Mouse (Mus musculus) brown adipose tissue, adult 24 weeks (tissue): ENCODE results near the gene Pfdn4. TPM values are rescaled to one million over a fixed set of nuclear protein-coding genes. Genes with fewer than 3 reads are reported as not detected.
"Not testable (repeated sequence)": the region's sequence is repeated elsewhere in the genome, so short reads cannot be mapped to it uniquely, and the experiment has no call there.

ENCODE experiments used
- H3K27ac ChIP-seq: fragments of 200-500 bp; replicated peaks from 2 replicates; pipeline ENCODE4 v1.5.1; 2012; ENCODE audit warnings: low read depth, mild to moderate bottlenecking, low read length
- H3K4me1 ChIP-seq: fragments of 200-500 bp; 2 replicates; pipeline ENCODE4 v1.6.1; 2012; ENCODE audit warnings: low read length, mixed read lengths; ENCODE audit not compliant: control insufficient read depth, insufficient read depth, insufficient read length
- H3K4me3 ChIP-seq: fragments of 200-500 bp; 2 replicates; pipeline ENCODE4 v1.5.1; 2012; ENCODE audit warnings: low read depth, mild to moderate bottlenecking, low read length, moderate library complexity; ENCODE audit not compliant: insufficient read depth
- polyA plus RNA-seq: library from polyadenylated mRNA; stranded (reverse); fragments of >200 nt; gene quantifications from 2 replicates; pipeline ENCODE4 v1.2.4, GENCODE M21; 2012; ENCODE audit not compliant: missing spikeins, insufficient read depth, insufficient read length

Pfdn4 gene
- polyA plus RNA-seq, result 54.8 and 69.2 TPM in 2 replicates

GRCm38 (mm10) chr2:170496154-170496930, at the start of gene Pfdn4:
Gene Pfdn4, plus strand, starts transcription at chr2:170496428.
- Histone ChIP-seq H3K4me1 (no peaks in the 10 kb centered on the region), H3K27ac (no peak within 1 kb of the TSS), H3K4me3 (no peak within 1 kb of the TSS)

- Histone ChIP-seq H3K4me3 (no peak overlapping the region), H3K4me1 (no peaks in the 10 kb centered on the region), H3K27ac (no peak overlapping the region)
These were observed 49.3 kb upstream of the Pfdn4 start for GRCm38 (mm10) chr2:170446843-170447383.

DNA sequence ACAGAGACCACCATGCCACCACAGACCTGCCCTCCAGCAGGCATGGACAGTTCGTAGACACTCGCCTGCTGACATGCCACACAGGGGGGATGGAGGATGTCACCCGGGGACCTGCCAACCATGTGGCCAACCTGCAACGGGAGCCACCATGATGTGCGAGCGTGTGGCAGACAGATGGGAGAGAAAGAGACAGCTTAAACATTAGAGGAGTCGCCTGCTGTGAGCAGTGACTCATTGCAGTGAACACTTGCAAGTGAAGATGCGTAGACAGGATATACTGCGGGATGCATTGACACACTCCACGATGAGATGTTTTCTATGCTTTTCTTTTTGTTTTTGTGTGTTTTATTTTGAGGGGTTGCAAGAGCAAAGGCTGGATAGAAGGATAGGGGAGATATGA, 48.6 kb upstream of the Pfdn4 start:
- H3K27ac ChIP-seq, result no peak overlapping the region
- no peaks in the 10 kb centered on the region for H3K4me1 ChIP-seq
- H3K4me3 ChIP-seq, result no peak overlapping the region

- H3K27ac ChIP-seq, result no peak overlapping the region
- no peaks in the 10 kb centered on the region for H3K4me1 ChIP-seq
- no peak overlapping the region for H3K4me3 ChIP-seq
These were observed 45.3 kb upstream of the Pfdn4 start for GRCm38 (mm10) chr2:170450933-170451332.

DNA sequence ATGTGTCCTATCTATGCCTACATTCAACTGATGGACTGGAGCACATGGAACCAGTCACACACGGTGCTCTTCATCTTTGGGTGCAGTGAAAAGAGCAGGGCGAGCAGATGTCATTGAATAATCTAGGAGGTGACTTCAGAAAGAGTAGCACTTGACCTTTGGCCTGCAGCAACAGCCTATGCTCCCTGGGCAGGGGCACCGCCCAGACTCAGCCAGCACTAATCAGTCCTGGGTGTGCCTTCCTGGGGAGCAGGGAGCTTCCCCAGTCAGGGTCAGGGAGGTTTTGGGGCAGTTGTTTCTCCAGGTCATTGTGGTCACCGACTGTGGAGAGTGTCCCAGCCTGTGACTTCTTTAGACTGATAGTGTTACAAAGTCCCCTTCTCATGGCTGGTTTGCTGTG, 42.4 kb upstream of the Pfdn4 start:
- H3K27ac ChIP-seq, H3K4me1 ChIP-seq, H3K4me3 ChIP-seq: not testable (repeated sequence)

DNA sequence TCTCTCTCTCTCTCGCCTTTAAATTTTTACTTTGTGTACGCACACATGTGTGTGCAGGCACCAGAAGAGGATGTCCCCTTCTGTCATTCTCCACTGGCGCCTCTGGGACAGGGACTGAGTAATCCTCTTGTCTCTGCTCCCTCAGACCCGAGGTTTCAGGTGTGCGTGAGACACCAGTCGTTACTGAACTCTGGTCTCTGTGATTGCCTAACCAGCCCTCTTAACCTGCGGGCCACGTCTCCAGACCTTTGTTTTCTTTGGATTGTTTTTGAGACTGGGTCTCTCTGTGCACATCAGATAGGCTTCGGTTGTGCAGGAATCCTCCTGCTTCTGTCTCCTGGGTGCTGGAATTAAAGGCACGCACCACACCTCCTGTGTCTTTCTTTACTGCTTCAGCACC, 37.0 kb upstream of the Pfdn4 start:
- Histone ChIP-seq H3K4me1 (no peaks in the 10 kb centered on the region), H3K27ac (no peak overlapping the region), H3K4me3 (no peak overlapping the region)

DNA sequence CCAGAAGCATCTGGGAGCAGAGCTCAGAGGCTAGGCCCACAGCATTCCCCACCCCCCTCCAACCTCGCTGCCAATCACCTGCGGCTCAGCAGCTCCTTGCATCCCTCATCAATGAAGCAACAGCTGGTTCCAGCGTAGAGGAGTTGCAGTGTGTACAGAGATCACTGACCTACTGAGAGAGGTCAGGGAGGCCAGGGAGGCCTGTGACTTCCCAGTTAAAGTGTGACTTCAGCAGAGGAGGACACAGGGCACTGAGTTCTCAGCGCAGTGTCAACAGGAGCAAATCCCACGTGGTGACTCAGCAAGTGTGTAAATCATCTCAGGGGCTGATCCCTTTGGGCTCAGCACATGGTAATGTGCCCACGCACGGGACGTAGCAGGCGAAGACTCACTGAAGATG, 36.4 kb upstream of the Pfdn4 start:
- Histone ChIP-seq H3K27ac (no peak overlapping the region), H3K4me3 (no peak overlapping the region), H3K4me1 (no peaks in the 10 kb centered on the region)

DNA sequence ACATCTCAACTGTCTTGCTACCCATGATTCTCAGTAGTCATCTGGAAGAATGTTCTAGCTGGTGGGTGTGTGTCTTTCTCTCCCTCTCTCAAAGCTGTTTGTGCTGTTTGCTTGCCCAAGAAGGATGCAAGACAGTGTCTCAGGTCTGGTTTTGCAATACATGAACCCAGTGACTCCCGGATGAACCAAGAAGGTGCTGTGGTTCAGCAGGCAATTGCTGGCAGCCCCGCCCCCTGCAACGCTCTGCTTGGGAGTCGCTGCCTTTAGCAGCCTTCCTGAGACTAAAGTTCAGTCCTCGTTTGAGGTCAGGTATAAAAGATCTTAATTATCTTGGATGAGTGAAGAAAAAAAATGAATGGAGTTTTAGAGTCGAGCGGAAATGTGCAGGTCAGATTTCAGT, 34.6 kb upstream of the Pfdn4 start:
- no peak overlapping the region for H3K27ac ChIP-seq
- H3K4me3 ChIP-seq, result no peak overlapping the region
- no peaks in the 10 kb centered on the region for H3K4me1 ChIP-seq

DNA sequence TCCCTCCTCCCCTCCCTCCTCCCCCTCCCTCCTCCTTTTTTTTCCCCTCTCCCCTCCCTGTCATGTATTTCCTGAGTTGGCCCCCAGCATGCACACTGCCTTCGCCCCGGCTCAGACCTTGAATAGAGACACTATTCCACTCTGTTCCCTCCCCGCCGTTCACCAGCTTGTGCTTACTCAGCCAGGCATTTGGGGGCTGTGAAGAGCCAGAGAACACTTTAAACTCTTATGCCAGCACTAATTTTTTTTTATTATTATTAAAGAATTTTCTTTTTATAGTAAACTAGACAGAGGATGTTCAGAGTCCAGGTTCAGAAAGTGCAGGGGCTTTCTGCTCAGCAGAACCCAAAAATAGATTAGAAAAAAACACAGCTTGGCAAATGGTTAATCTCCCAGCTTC, 31.4 kb upstream of the Pfdn4 start:
- Histone ChIP-seq H3K27ac (no peak overlapping the region), H3K4me3 (no peak overlapping the region), H3K4me1 (no peaks in the 10 kb centered on the region)

- H3K27ac ChIP-seq, result no peak overlapping the region
- no peak overlapping the region for H3K4me3 ChIP-seq
- no peaks in the 10 kb centered on the region for H3K4me1 ChIP-seq
These were observed 28.2 kb upstream of the Pfdn4 start for GRCm38 (mm10) chr2:170468009-170468408.

- Histone ChIP-seq H3K4me3 (no peak overlapping the region), H3K27ac (no peak overlapping the region), H3K4me1 (no peaks in the 10 kb centered on the region)
These were observed 26.5 kb upstream of the Pfdn4 start for GRCm38 (mm10) chr2:170469616-170470308.

- Histone ChIP-seq H3K4me1 (no peaks in the 10 kb centered on the region), H3K27ac (no peak overlapping the region)
These were observed 25.6 kb upstream of the Pfdn4 start for GRCm38 (mm10) chr2:170470591-170470990.

DNA sequence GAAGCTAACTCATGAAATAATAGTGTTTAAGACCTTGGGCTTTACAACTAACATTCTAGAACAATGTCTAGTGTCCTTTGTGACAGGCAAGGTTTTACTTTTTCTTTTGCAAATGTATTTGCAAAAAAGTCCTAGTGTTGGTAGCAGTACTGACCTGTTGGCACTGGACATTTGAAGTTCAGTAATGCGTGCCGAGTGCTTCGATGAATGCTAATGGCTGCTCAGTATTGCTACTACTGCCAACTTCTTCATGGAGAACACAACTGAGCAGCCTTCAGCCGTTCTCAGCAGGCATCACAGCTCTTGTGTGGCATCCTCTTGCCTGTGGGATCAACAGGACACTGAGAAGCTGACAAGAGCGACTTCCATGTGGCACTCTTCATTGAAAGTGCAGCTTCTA, 22.1 kb upstream of the Pfdn4 start:
- H3K4me3 ChIP-seq, result no peak overlapping the region
- H3K4me1 ChIP-seq, result no peaks in the 10 kb centered on the region
- no peak overlapping the region for H3K27ac ChIP-seq

More at GRCm38 (mm10) chr2:170470591-170470990, 25.6 kb upstream of the Pfdn4 start:
- no peak overlapping the region for H3K4me3 ChIP-seq

DNA sequence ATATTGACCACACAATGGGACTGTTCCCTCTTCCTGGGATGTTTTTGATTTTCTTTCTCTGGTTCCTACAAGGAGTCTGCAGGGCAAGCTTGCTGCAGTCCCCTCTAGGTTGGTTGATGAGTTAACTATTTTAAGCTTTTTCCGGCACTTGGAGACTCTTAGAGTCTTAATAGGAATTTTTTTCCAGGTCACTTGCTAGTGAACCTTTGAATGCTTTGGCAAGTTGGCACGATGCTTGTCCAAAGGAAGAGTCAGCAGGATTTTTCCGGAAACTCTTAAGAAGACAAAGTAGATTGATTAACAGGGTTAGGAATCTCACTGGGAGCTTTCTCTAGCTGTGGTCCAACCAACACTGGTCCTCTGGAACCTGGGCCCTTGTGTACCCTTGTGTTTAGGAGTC, 21.1 kb upstream of the Pfdn4 start:
- no peak overlapping the region for H3K27ac ChIP-seq
- H3K4me1 ChIP-seq, result no peaks in the 10 kb centered on the region
- no peak overlapping the region for H3K4me3 ChIP-seq

GRCm38 (mm10) chr2:170476215-170476614, 20.0 kb upstream of the Pfdn4 start:
- H3K4me3 ChIP-seq, result no peak overlapping the region
- H3K4me1 ChIP-seq, result no peaks in the 10 kb centered on the region
- H3K27ac ChIP-seq, result no peak overlapping the region

GRCm38 (mm10) chr2:170476643-170477042, 19.6 kb upstream of the Pfdn4 start:
- Histone ChIP-seq H3K27ac (no peak overlapping the region), H3K4me1 (no peaks in the 10 kb centered on the region), H3K4me3 (no peak overlapping the region)
